Mouse (Mus musculus) thymus, postnatal 4 days (tissue): ENCODE results near the gene Skor1.
A peak's percentile ranks its signal among the peaks of the same experiment; 100 is the strongest.

ENCODE experiments used
- DNase-seq: peaks from one replicate; pipeline ENCODE4 v3.0.0; 2021

Gene Skor1

GRCm38 (mm10) chr9:63132673-63133601 lies 15.8 kb downstream of the Skor1 start:
- peak; percentile 94 for DNase-seq

DNA sequence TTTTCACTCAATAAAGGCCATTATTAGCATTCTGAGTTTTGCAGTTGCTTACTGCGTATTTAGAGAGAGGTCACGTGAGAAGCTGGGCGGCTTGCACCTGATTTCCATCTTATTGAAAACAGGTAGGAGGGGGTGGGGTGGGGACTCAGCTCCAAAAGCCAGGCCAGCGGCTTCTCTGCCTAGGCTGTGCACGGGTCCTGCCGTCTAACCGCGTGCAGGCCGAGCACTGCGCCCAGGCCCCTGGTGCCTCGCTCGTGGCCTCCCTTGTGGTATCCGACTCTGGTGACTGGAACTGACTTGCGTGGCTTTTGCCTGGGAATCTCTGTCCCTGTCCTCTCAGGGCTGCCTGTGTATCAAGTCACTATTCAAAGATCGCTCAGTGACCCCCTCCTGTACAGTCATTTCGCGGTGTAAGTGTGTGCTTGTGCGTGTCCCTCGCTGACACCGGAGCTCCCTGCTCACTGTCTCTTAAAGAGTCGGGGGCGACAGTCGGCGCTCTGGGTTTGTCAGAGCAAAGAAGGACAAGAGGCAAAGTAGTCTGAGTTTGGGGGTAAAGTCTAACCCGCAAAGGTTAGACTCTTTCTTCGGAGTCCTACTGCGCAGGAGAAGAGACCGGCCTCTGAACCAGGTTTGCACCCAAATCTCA lies 16.7 kb downstream of the Skor1 start:
- DNase-seq: no peak

GRCm38 (mm10) chr9:63129641-63130041 lies 19.1 kb downstream of the Skor1 start:
- DNase-seq: no peak

- DNase-seq: no peak
These were observed 24.2 kb downstream of the Skor1 start for GRCm38 (mm10) chr9:63124512-63124911.

DNA sequence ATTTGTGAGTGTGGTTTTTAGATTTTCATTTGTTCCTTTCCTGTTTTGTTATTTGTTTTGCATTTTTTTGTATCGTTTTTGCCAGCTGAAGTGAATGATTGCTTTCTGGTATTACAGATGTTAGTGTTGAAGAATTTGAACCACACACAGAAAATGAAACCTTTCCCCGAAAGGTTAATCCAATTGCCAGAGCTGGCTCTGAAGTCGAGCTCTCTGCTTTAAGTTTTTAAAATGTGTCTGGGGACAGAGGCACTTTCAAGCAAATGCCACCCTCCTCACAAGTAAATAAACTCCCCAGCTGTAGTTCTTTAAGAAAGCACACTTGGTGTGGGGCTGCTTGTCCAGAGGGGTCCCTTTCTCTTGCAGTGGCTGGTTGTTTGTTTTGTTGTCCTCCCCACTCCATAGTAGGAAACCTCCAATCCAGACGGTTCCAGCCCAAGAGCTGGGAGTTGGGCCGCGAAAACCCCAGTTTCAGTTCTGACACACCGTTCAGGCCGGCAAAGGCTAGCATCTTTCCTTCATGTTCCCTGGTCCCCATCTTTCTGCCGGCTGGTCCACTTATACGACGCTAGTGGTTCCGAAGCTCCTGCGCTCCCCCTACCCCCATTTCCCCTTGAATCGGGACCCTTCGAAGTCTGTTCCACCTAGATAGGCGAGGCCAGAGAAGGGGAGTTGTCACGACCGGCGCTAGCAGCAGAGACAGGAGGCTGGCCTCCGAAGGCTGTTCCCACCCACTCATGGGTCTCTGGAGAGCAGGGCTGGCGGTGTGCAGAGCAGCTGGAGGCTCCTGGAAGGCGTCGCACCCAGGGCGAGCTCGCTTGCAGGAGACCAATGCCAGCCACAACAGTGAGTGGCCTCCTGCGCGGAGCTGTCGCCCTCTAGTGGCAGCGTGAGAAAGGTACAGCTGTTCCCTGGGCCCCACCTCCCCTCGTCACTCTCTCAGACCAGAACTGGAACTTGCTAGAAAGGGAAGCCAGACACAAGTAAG lies 25.0 kb downstream of the Skor1 start:
- DNase-seq: peak; percentile 93

- no peak for DNase-seq
These were observed 26.5 kb downstream of the Skor1 start for GRCm38 (mm10) chr9:63122161-63122833.

DNA sequence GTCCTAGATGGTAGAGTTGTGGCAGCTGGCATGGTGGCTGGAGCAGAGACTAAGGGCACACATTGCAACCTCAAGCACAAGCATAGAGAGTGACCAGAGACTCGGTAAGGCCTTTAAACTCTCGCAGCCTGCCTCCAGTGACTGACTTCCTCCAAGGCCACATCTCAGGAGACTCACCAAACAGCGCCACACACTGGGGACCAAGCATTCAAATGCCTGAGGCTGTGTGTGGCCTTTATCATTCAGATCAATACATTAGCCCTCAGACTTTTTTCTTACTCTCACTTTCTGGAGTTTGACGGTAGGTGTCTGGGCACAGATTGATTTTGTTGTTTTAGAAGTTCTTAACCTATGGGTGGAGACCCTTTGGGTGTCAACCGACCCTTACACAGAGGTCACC lies 30.4 kb downstream of the Skor1 start:
- DNase-seq: no peak

DNA sequence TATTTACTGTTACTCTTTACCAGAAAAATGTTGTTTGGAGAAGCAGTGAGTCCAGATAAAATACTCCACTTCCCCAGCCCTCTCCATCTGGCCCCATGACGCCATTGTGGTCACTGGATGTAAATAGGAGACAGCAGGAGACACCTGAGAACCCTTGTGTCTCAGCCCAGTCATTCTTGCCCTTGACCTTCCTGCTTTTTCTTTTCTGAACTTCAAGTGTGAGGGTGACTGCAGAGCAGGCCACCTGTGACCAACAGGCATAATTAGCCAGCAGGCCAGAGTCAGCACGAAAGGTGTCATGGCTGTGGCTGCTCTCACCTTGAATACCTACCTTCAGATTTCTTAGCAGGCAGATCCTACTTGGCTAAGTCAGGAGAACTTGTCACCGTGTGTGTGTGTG lies 36.2 kb downstream of the Skor1 start:
- DNase-seq: no peak

DNA sequence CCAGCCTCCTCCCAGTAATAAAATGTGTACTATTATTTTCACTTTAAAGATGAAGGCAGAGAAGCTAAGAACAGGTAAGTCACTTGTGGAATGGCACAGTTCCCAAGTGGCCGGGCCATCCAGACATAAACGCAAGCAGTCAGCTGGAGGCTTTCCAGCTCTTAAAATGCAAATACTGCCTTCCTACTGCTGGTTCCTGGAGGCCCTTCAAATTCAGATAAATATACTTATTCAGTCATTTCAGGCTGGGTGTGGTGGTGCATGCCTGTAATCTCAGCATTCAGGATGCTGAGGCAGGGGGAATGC lies 39.0 kb downstream of the Skor1 start:
- no peak for DNase-seq

- DNase-seq: peak; percentile 49
These were observed 39.6 kb downstream of the Skor1 start for GRCm38 (mm10) chr9:63109020-63109781.

- no peak for DNase-seq
These were observed 40.2 kb downstream of the Skor1 start for GRCm38 (mm10) chr9:63108580-63108979.

GRCm38 (mm10) chr9:63100660-63101059 lies 48.1 kb downstream of the Skor1 start:
- DNase-seq: no peak

DNA sequence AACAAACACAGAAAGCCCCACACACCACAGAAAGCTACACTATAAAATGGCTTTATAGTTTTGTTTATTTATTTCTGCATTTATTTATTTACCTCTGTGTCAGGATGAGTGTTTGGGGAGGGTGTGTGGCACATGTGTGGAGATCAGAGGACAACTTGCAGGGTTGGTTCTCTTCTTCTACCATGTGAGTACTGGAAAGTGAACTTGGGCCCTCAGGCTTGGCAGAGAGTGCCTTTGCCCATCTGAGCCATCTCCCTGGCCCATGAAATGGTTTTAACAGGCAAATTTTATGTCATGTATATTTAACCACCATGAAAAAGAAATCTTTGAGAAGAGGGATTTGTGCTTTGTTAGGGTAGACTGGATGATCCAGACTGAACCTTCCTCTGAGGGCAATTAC lies 48.9 kb downstream of the Skor1 start:
- DNase-seq: no peak

DNA sequence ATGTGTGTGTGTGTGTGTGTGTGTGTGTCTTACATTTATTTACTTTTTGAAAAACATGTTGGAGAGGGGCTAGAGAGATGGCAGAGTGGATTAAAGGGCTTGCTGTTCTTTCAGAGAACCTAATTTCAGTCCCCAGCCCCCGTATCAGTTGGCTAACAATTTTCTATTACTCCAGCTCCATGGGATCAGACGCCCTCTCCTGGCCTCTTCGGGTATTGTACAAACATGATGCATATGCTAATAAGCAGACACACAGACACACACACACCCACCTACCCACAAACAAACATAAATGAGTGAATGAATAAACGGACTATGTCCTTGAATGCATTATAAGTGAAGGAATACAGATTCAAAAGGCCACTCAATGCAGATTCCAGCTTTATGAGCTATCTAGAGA lies 49.4 kb downstream of the Skor1 start:
- DNase-seq: no peak

- DNase-seq: no peak
These were observed 49.9 kb downstream of the Skor1 start for GRCm38 (mm10) chr9:63098887-63099286.

- no peak for DNase-seq
These were observed 51.6 kb downstream of the Skor1 start for GRCm38 (mm10) chr9:63097204-63097603.

DNA sequence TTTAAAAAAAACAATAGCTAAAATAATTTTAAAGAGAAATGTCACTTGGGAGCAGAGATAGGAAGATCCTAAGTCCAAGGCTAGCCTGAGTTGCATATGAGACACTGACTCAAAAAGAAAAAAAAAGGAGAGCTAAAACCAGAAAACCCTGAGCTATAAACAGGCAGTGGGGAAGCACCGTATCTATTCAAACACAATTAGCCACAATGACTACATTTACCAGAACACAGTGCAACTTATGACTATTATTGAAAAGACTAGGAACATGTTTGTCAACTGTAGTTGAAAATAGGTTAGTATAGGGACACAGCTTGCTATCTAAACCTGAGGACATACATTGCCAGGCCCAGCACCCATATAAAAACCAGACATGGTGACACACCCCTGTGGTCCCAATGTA lies 54.7 kb downstream of the Skor1 start:
- DNase-seq: no peak

DNA sequence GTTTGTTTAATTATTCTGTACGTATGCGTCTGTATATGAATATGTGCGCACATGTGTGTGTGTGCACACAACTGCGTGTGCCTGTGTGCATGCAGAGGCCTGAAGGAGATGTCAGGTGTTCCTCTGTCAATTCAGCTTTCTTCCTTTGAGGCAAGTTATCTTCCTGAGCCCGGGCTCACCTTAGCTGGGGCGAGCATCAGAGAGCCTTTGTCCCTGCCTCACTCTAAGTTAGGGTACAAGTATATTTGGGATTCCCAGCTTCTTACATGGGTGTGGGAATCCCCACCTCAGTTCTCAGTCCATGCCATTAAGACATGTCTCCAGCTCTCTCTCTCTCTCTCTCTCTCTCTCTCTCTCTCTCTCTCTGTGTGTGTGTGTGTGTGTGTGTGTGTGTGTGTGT lies 56.2 kb downstream of the Skor1 start:
- DNase-seq: no peak

GRCm38 (mm10) chr9:63091971-63092528 lies 56.7 kb downstream of the Skor1 start:
- no peak for DNase-seq

- DNase-seq: no peak
These were observed 57.5 kb downstream of the Skor1 start for GRCm38 (mm10) chr9:63091101-63091921.

GRCm38 (mm10) chr9:63089141-63089540 lies 59.6 kb downstream of the Skor1 start:
- peak; percentile 11 for DNase-seq
